Mouse (Mus musculus) heart, adult 2 months (tissue): ENCODE measurements at regions not wholly inside any gene's neighbourhood (a gene's known extent, or its start where the extent isn't known, plus 50 kb on each side); places are given as distances from the start of the nearest gene placed in this dataset.

Experiments
- CTCF ChIP-seq: fragments of 200-600 bp; IDR thresholded peaks from 2 replicates; pipeline ENCODE4 v1.8.1; 2022; ENCODE audit warnings: antibody characterized with exemption, mild to moderate bottlenecking, moderate library complexity
- EP300 ChIP-seq: fragments of 200-500 bp; IDR thresholded peaks from 2 replicates; pipeline ENCODE4 v1.6.1; 2011; ENCODE audit warnings: low read depth, low read length, control low read depth; ENCODE audit not compliant: insufficient read depth
- POLR2A ChIP-seq: fragments of 200-500 bp; IDR thresholded peaks from 2 replicates; pipeline ENCODE4 v1.6.1; 2011; ENCODE audit warnings: mild to moderate bottlenecking, low read depth, low read length, control low read depth; ENCODE audit not compliant: insufficient read depth

DNA sequence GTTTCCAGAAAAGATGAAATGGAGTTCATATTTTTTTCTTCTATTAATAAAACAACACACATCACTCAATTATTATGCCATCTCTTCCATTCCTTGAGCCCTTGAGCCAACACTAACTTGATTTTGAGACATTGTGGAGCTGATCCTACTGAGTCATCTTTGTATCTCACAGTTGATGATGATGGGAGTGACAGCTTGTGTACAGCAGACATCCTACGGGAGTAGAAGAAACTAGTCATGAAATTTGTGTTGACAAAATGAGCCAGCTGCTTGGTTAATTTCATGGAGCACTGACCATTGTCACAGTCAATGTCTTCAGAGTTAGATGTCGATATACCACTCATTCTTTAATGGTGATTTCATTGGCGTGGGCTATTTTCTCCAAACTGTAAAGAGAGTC is 912.6 kb downstream of the Defb40 start:
- TF ChIP-seq CTCF (no peak), POLR2A (no peak), EP300 (no peak)
